Mouse (Mus musculus): ENCODE measurements around the gene Rassf6. TPM values are rescaled to one million over a fixed set of nuclear protein-coding genes. Genes with fewer than 3 reads are reported as not detected.

The Rassf6 gene
- total RNA-seq, 2 experiments from 2014 or later, result 1.0 to 1.8 TPM

DNA sequence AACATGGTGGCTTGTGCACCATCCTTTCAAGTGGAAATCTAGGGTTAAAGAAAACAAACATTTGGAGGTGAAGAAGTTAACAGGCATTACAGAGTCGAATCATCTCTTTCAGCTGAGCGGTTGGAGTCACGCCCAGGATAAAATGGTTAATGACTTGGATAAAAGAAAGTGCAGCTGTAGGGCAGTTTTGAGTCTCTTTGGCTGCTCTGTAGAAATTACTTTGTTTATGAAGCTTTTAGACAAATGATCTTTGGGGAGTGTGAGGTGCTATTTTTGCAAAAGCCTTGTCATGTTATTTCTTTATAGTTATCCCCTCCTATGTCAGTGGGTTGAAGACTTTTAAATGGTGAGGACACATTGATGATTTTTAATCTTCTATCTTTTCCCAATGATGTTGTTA, 69.2 kb downstream of the Rassf6 start:
- DNase-seq (ENCODE audit: low spot score in 2 of 2), result no peak

GRCm38 (mm10) chr5:90568338-90568737, 72.1 kb downstream of the Rassf6 start:
- no peak for DNase-seq (ENCODE audit: low spot score in 2 of 2)

GRCm38 (mm10) chr5:90567788-90568187, 72.7 kb downstream of the Rassf6 start:
- no peak for DNase-seq (ENCODE audit: low spot score in 2 of 2)

DNA sequence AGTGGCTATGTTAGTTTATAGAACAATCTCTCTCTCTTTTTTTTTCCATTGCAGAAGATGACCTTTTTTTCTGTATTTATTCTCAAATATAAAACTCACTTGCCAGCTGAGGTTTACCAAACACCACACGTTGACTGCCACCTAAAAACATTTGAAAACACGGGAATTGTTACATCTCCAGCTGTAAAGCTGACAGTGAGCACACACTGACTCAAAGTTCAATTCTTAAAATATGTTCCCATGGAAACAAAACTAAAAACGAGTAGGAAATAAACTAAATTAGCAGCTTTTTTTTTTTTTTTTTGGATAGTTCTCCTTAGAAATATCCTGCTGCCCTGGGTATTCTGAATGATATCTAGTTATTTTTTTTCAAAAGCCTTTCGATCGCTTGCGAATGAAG, 75.3 kb downstream of the Rassf6 start:
- DNase-seq (ENCODE audit: low spot score in 2 of 2), result no peak

GRCm38 (mm10) chr5:90564161-90564560, 76.3 kb downstream of the Rassf6 start:
- no peak for DNase-seq (ENCODE audit: low spot score in 2 of 2)

DNA sequence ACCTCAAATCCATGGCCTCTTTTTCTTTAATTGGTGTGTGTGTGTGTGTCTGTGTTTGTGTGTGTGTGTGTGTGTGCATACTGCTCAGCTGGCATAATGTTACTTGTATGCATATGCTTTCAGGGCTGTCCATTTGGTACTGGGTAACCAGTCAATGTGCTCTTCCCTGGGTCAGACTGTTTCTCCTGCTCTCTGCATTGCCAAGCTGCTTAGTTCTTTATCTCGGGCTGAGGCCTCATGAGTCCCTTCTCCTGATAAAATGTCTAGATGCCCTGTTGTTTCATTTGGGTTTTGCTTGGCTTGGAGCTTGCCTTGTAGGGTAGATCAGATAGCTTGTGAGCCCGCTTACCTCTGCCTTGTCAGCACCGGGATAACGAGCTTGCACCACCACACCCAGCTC, 77.6 kb downstream of the Rassf6 start:
- DNase-seq (ENCODE audit: low spot score in 2 of 2), result no peak

GRCm38 (mm10) chr5:90561721-90562275, 78.7 kb downstream of the Rassf6 start:
- DNase-seq (ENCODE audit: low spot score in 2 of 2), result no peak

DNA sequence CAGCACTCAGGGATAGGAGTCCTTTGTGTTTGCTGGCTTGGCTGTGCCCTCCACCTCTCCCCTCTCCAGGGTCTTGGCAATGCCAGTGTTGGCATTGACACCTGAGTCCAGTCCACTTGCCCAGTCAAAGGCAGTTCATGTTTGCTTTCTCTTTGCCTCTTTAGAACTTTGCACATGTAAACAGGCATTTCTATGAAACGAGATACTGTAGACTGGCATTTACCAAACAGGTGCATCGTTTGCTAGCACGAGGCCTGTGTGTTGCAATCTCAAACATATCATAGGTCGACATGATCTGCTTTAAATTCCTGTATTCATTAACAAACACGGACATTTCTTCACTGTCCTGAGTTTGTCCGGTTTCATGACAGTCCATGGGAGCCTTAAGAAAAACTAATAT, 79.7 kb downstream of the Rassf6 start, which contains the start of gene 5830473C10Rik:
TSS of gene 5830473C10Rik (plus strand) at position 365 of the 400 bp plus-strand sequence.
- no peak for DNase-seq (ENCODE audit: low spot score in 2 of 2)

- no peak for DNase-seq (ENCODE audit: low spot score in 2 of 2)
Measured at GRCm38 (mm10) chr5:90556052-90556451, 84.4 kb downstream of the Rassf6 start.

Other genes with a start within 250 kb of the Rassf6 start
- gene Alb, start 179.8 kb downstream of the Rassf6 start, total RNA-seq (2021), result not detected
- not detected for gene Afp, start 149.9 kb downstream of the Rassf6 start, total RNA-seq (2021)
- not detected for gene Afm, start 121.7 kb downstream of the Rassf6 start, total RNA-seq (2021)
- under 1 TPM in 1 of 2 experiments, not detected in 1; 0.21 TPM for gene 5830473C10Rik, start 79.5 kb downstream of the Rassf6 start, total RNA-seq (2021)
- under 1 TPM; 0.23 to 0.27 TPM for gene Cxcl5, start 118.7 kb upstream of the Rassf6 start, total RNA-seq (2021)
- gene Ppbp, start 127.9 kb upstream of the Rassf6 start, total RNA-seq (2021), result not detected
- 1 to 10 TPM; 5.6 to 7.1 TPM for gene Pf4, start 131.8 kb upstream of the Rassf6 start, total RNA-seq (2021)
- gene Cxcl3, start 145.4 kb upstream of the Rassf6 start, total RNA-seq (2021), result not detected
- not detected for gene Cxcl15, start 153.9 kb upstream of the Rassf6 start, total RNA-seq (2021)